Mouse (Mus musculus) kidney, adult 18-20 months (tissue): ENCODE measurements around the gene Polr3e.

Source experiments
- DNase-seq: peaks from one replicate; pipeline ENCODE4 v3.0.0; 2021

Gene Polr3e

DNA sequence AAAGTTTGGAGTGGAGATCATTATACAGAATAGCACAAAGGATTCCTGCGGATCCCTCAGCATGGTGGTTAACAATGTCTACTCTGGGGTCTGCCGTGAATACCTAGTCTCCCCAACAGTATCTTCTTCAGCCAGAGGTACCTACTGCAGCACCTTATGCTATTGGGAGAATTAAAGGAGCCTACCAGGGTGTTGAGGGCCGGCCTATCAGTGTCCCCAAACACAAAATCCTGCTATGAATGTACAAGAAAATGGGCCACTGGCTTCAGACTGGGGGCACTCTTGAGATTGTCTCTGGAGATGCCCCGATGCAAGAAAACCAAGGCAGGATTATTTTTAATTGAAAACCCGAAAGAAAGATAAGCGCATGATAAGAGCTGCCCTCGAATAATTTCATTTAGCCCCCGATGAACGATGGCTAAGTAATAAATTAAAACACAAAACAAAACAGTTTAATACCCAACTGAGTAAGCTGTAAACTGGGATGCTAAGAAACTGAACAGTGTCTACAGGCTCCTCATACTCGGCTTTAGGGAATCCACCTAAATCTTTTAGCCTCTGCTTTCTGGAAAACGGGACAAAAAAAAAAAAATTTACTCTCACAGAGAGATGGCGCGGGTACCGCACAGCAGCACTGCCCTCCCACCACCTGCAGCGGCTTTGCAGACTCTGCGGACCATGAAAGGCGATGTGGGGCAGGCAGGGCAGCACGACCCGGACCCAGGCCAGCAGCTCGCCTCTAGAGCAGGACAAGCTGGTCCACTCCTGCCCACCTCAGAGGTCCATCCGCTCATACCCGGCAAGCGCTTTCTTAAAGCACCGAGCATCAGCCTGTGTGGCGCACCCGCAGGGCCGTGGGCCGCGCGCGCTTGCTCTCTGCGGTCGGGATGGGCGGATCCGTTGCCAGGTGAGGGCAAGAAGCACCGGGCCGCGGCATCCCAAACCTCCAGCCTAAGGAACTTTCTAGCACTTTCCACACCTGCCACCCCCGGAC, 63.7 kb downstream of the Polr3e start:
- DNase-seq: peak; percentile 71

DNA sequence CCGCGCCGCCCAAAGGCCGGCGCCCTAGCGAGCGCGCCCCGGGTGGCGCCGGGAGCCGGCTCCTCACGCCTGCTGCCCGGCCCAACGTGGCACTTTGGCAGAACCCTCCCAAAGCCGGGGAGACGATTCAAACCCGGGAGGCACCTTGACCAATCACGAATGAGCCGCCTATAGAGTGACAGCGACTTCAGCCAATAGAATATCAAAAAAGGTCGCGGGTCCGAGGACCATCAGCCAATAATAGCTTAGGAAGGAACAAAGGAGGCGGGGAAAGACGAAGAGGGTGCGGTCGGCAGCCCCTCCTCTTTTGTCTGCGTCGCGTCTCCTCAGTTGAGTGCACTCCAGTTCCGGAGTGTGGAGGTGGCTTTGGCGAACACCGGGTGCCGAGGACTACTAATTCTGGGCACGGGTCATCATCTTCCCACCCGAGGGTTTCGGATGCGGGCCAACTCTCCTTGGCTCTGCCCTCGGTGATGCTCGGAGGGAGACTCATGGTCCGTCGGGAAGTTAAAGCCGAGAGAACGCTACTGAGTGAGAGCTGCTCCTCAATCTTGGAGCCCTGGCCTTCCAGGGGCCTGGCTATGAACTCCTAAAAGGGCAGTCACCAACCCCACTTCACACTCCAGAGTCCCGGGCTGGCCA, 64.8 kb downstream of the Polr3e start, which contains the start of the genes Cdr2 and Mfsd13b:
Cdr2 (minus strand) TSS at position 113 of the 642 bp plus-strand sequence.
Mfsd13b (plus strand) TSS at position 310 of the 642 bp plus-strand sequence.
- DNase-seq: peak; percentile 97

DNA sequence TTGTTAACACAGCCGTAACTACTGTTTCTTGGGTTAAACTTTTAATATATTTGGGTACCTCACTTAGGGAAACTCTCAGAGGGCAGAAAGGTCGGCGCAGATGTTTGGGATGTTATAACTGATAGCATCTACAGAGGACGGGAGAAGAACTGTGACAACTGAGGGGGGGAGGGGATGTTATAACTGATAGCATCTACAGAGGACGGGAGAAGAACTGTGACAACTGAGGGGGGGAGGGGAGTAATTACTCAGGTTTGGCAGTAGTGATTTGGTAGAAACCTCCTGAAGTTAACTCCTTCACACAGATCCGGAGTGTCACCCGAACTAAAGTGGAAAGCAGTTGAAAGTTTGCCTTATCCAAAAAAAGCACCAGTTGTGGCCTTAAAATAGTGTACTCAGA, 65.4 kb downstream of the Polr3e start:
- no peak for DNase-seq

DNA sequence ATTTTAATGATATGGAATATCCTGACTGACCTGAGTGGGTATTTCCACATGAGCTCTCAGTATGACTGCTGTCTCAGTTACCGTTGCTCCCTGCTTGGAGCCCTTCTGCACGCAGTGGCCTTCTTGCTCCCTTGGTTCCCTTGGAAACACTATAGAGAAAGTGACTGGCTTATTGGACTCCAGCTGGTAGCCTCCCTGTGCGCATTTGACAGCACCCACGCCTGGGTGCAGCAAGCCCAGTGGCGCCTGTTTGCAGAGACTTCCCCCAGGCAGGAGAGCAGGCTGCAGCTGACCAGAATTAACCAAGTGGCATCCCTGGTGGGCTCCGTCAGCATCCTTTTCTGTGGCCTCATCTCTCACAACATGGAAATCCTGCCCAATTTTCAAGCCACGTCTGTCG, 73.6 kb downstream of the Polr3e start:
- DNase-seq: no peak
